Mouse (Mus musculus): ENCODE results near the gene Sel1l3. TPM values are rescaled to one million over a fixed set of nuclear protein-coding genes. Genes with fewer than 3 reads are reported as not detected.

Sel1l3 gene
- 0.05 and 0.15 TPM in 2 replicates for polyA plus RNA-seq (2015; fragmentation: Nextera tagmentation; extraction: Ambion mirVana)

DNA sequence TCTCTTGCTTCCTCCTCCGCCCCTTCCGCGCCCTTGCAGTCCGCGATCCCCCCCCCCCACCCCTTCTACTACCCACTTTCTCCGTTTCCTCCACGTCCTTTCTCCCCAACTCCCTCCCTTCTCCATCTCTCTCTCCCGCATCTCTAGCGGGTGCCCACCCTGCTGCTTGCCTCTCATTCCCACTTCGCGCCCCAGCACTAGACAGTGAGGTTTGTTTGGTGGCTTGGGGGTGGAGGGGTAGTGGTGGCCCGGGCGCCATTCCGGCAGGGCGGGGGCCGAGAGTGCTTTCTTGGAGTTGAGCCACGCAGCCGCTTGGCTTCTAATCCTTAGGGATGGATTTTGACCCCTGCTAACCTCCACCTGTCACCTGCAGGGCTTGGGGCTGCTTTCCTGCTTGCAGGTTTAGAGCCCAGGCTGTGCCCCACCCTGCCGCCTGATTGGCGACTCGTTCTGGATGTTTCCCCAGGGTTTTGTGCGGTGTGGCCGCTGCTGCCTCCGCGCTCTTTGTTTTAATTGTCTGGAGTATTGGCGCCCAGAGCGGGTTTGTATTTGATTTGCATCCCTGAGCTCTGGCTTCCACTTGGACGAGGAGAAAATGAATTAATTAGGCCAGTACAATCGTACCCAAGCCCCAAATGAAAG, at the start of gene Sel1l3:
Sel1l3 (minus strand) TSS at position 217 of the 642 bp plus-strand sequence.
- Histone ChIP-seq H3K4me3 (replicated peaks) (peak within 1 kb of the TSS; percentile 54), H3K9me3 (replicated peaks) (no peaks in the 10 kb centered on the region), H3K4me1 (replicated peaks) (peaks cover 9% of the 10 kb centered on the region), H3K4me2 (peak within 1 kb of the TSS; percentile 71), H3K36me3 (no peaks in the 10 kb centered on the region), H3K9ac (no peak within 1 kb of the TSS), H3K27ac (no peak within 1 kb of the TSS), H3K27me3 (peaks cover 69% of the 10 kb centered on the region)
- ATAC-seq (ENCODE audit: low read depth) (no peak), DNase-seq (no peak)
- WGBS (ENCODE audit: insufficient replicate concordance): 4% methylated on average over 25 of the region's 29 CpGs

DNA sequence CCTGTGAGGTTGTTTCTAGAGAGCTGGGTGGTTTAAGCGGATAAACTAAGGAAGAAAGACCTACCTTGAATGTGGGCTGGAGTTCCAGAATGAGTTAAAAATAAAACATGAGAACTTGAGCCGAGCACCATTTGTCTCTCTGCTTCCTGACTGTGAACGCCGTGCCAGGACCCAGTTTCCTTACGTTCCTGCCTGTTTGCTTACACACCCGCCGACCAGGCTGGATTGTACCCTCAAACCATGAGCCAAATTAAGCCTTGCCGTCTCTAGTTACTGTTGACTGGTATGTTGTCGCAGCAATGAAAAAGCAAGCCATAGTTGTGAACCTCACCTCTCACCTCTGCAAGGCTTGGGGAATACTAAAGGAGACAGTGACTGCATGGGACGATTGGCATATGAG, 48.3 kb upstream of the Sel1l3 start:
- H3K4me1 ChIP-seq (replicated peaks): peaks cover 14% of the 10 kb centered on the region
- H3K9ac ChIP-seq: no peak overlapping the region
- H3K27me3 ChIP-seq: peaks cover 30% of the 10 kb centered on the region
- H3K36me3 ChIP-seq: no peaks in the 10 kb centered on the region
- H3K4me3 ChIP-seq (replicated peaks): no peak overlapping the region
- 64% methylated on average over 10 of the region's 10 CpGs for WGBS (ENCODE audit: insufficient replicate concordance)
- DNase-seq: no peak
- no peaks in the 10 kb centered on the region for H3K9me3 ChIP-seq (replicated peaks)
- H3K4me2 ChIP-seq: no peak overlapping the region
- H3K27ac ChIP-seq: no peak overlapping the region
- ATAC-seq (ENCODE audit: low read depth): no peak

DNA sequence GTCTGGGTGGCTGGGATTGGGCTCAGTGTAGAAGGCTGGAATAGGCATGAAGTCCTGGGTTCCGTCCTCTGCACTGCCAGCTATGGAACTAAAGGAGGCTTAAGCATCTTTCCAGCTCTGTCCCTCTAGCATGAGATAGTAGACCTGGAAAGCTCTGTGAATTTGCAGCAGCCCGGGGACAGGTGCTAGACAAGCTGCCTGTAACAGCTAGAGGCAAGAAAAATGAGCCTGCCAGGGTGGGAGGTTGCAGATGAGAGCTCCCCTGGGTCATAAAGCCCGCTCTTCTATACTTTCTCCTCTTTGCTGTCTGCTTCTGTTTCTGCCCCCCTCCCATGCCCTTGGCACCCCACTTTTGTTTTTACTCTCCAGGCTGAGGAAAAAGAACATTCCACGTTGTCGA, 46.2 kb upstream of the Sel1l3 start:
- Histone ChIP-seq H3K36me3 (no peaks in the 10 kb centered on the region), H3K9me3 (replicated peaks) (no peaks in the 10 kb centered on the region), H3K4me1 (replicated peaks) (peaks cover 6% of the 10 kb centered on the region; the same call in 1 of the 2 replicates), H3K27ac (no peak overlapping the region), H3K4me3 (replicated peaks) (no peak overlapping the region), H3K4me2 (no peak overlapping the region), H3K27me3 (peaks cover 39% of the 10 kb centered on the region), H3K9ac (no peak overlapping the region)
- ATAC-seq (ENCODE audit: low read depth): no peak
- no peak for DNase-seq
- 59% methylated on average over 5 of the region's 5 CpGs for WGBS (ENCODE audit: insufficient replicate concordance)

DNA sequence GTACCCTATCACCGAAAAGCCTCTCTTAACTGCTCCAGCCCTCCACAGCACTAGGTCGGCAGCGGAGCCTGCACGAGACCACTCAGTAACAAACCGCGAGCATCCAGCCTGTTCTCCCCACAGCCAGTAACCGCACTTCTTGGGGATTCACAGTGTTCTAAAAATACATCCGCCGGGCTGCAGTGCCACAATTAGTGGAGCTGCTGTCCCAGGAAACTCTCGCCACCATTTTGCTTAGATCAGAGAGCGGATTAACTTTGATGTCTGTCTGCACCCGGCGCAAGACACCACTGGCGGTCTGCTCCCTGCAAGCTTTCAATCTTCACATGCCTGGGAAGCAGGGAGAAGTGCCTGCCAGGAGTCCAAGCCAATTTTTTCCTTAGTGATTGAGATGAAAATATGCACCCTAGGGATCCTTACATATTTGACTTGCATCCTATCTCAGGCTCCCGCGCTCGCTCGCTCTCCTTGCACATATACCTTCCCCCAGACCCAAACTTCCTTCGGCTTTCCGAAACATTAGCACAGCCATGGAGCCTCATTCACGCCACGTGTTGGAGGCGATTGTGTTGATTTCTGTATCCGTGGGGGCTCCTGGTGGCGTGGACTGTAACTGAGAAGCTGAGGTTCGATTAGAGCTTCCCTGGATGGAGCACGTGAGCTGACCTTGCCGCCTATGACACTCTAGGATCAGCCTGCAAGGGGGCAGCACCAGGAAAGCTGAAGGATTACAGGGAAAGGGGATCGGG, 44.5 kb upstream of the Sel1l3 start:
- no peak overlapping the region for H3K27ac ChIP-seq
- no peak for DNase-seq
- 2% methylated on average over 29 of the region's 29 CpGs for WGBS (ENCODE audit: insufficient replicate concordance)
- peaks cover 39% of the 10 kb centered on the region for H3K27me3 ChIP-seq
- H3K4me2 ChIP-seq: peak overlapping the region; percentile 61
- H3K9ac ChIP-seq: peak overlapping the region; percentile 36; the same call in 1 of the 2 replicates
- no peaks in the 10 kb centered on the region for H3K9me3 ChIP-seq (replicated peaks)
- no peaks in the 10 kb centered on the region for H3K36me3 ChIP-seq
- ATAC-seq (ENCODE audit: low read depth): no peak
- H3K4me1 ChIP-seq (replicated peaks): peaks cover 6% of the 10 kb centered on the region; the same call in 1 of the 2 replicates
- peak overlapping the region; percentile 37 for H3K4me3 ChIP-seq (replicated peaks)

DNA sequence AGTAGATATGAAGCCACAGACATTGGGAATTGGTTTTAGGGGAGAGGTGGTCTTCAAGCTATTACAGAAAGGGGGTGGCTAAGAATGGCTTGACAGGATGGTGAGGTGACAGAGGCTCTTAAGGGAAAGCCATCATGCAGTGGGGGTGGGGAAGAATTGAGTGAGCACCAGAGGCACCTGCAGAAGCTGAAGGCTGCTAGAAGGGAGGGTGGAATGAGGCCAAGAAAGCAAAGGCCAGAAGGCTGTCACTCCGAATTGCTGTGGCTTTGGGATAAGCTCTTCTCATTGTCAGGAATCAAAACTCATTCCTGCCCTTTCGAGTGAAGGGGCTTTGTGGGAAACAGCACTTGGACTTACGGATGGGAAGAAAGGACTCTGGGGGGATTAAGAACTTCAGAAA, 41.1 kb upstream of the Sel1l3 start:
- Histone ChIP-seq H3K9ac (no peak overlapping the region), H3K4me2 (no peak overlapping the region), H3K9me3 (replicated peaks) (no peaks in the 10 kb centered on the region), H3K36me3 (no peaks in the 10 kb centered on the region), H3K27ac (no peak overlapping the region), H3K4me3 (replicated peaks) (no peak overlapping the region), H3K4me1 (replicated peaks) (peaks cover 6% of the 10 kb centered on the region; the same call in 1 of the 2 replicates), H3K27me3 (peaks cover 37% of the 10 kb centered on the region)
- DNase-seq (no peak), ATAC-seq (ENCODE audit: low read depth) (no peak)
- WGBS (ENCODE audit: insufficient replicate concordance): 49% methylated on average over 3 of the region's 3 CpGs

DNA sequence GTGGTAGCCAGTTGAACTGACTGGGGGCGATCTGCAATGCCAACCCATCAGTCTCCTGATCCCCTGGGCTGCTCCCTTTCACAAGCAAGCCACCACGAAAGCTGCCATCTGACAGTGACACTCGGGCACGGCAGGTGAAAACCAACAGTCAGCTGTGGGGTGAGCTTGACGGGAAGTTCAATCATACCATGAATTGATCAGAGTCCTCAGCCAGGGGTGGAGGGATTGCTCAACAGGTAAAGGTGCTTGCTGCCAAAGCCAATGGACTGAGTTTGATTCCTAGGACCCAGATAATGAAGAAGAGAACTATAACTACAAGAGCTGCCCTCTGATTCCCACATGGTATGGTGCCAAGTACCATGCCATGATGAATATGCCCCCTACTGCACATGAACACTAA, 40.4 kb upstream of the Sel1l3 start:
- peaks cover 31% of the 10 kb centered on the region for H3K27me3 ChIP-seq
- H3K4me2 ChIP-seq: no peak overlapping the region
- DNase-seq: no peak
- no peaks in the 10 kb centered on the region for H3K36me3 ChIP-seq
- no peak overlapping the region for H3K27ac ChIP-seq
- no peak overlapping the region for H3K4me3 ChIP-seq (replicated peaks)
- H3K4me1 ChIP-seq (replicated peaks): peaks cover 6% of the 10 kb centered on the region; the same call in 1 of the 2 replicates
- H3K9me3 ChIP-seq (replicated peaks): no peaks in the 10 kb centered on the region
- ATAC-seq (ENCODE audit: low read depth): no peak
- WGBS (ENCODE audit: insufficient replicate concordance): 58% methylated on average over 5 of the region's 5 CpGs
- H3K9ac ChIP-seq: no peak overlapping the region

DNA sequence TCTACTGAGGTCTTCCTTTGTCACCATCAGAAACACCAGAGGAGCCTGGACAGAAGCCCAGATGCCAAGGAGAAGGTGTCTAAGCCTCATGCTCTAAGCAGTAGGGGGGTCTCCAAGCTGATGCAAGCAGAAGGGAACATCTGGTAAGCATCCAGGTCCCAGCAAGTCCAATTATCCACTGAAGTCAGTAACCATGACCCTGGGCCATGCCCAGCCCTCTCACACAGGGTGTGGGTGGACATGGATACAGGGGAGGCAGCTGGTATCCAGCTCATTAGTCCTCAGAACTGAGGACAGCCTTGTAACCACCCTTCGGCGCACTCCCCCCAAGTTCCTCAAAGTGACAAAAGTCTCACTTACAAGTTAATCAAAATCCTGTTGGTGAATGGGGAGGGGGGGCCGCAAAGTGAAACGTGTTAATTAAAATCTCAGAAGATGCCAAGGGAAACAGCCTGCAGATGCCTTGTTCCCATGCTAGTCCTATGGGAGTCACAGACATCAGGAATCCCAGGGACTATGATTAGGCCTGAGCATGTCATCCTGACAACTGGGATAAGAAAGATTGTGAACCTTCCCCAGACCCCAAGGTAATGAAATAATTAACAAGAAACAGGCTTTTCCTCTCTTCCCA, 35.8 kb upstream of the Sel1l3 start:
- ATAC-seq (ENCODE audit: low read depth) (no peak), DNase-seq (no peak)
- Histone ChIP-seq H3K4me1 (replicated peaks) (no peaks in the 10 kb centered on the region), H3K27ac (no peak overlapping the region), H3K9me3 (replicated peaks) (no peaks in the 10 kb centered on the region), H3K27me3 (0 out of 2 replicates have a peak, but pooled peaks cover 3% of the 10 kb centered on the region), H3K4me2 (no peak overlapping the region), H3K9ac (no peak overlapping the region), H3K36me3 (no peaks in the 10 kb centered on the region), H3K4me3 (replicated peaks) (no peak overlapping the region)
- WGBS (ENCODE audit: insufficient replicate concordance): 59% methylated on average over 4 of the region's 4 CpGs

DNA sequence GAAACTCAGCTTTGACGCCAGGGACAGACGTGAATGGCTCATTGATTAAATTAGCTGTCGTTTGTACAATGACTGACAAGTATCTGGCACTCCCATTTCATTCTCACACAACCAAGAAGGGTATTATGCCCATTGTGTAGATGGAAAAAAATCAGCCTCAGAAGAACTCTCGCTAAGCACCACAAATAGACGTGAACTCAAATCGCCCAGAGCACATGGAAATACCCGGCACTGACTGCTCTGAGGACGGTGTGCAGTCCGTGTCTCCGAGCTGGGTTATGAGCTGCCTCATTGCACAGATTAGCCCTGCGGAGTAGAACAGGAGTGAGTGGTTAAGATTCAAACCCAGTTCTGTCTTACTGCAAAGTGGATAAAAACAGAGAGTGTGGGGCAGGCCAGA, 34.8 kb upstream of the Sel1l3 start:
- H3K27ac ChIP-seq: no peak overlapping the region
- no peak for DNase-seq
- 0 out of 2 replicates have a peak, but pooled peaks cover 3% of the 10 kb centered on the region for H3K27me3 ChIP-seq
- no peak overlapping the region for H3K4me2 ChIP-seq
- no peak for ATAC-seq (ENCODE audit: low read depth)
- 74% methylated on average over 11 of the region's 11 CpGs for WGBS (ENCODE audit: insufficient replicate concordance)
- H3K9ac ChIP-seq: no peak overlapping the region
- no peaks in the 10 kb centered on the region for H3K4me1 ChIP-seq (replicated peaks)
- no peaks in the 10 kb centered on the region for H3K36me3 ChIP-seq
- no peaks in the 10 kb centered on the region for H3K9me3 ChIP-seq (replicated peaks)
- H3K4me3 ChIP-seq (replicated peaks): no peak overlapping the region

DNA sequence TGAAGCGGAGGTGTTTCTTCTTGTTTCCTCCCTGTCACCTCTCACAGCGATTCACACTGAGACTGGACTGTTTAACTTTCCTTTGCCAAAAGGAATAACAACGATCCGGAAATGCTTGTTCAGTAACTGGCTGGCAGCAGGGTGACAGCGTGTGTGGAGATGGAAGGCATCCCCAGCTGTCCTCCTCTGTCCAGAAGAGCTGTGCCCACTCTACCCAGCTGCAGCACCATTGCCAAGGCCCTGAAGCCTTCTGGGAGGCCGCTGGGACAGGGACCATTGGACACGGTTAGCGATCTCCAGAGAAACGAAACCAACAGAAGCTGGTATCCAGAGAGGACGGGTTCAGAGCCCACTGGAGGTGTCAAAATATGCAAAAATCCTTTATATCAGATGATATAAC, 30.2 kb upstream of the Sel1l3 start:
- 0 out of 2 replicates have a peak, but pooled peaks cover 3% of the 10 kb centered on the region for H3K27me3 ChIP-seq

DNA sequence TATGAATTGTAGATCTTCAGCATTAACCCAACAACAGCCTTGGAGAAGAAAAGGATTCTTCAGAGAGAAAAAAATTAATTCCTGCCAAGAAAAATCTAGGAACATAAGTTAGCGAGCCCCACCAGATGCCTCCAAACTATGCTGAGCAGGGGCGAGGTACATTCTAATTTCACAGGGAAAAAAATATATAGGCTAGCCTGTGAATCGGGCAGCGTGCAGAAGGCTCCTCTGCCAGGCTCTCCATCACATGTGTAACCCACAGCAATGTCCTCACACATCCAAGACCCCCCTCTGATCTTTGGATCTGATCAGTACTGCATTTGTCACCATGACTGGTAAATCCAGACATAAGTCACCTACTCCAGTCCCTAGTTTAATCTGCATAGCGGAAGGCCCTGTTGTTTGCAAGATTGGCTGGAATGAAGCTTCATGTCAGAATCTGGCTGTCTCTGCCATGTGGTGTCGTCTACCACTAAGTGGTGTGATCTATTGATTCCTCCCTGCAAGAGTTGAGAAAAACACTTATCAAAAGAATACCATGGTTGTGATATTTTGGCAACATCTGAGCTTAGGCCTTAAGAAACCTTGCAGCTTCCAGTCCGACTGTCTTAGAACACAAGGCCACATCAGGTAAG, 29.3 kb upstream of the Sel1l3 start:
- 72% methylated on average over 7 of the region's 7 CpGs for WGBS (ENCODE audit: insufficient replicate concordance)
- ATAC-seq (ENCODE audit: low read depth): no peak
- H3K9ac ChIP-seq: no peak overlapping the region
- no peak overlapping the region for H3K4me2 ChIP-seq
- H3K9me3 ChIP-seq (replicated peaks): no peaks in the 10 kb centered on the region
- no peak overlapping the region for H3K4me3 ChIP-seq (replicated peaks)
- H3K4me1 ChIP-seq (replicated peaks): no peaks in the 10 kb centered on the region
- H3K27me3 ChIP-seq: 0 out of 2 replicates have a peak, but pooled peaks cover 3% of the 10 kb centered on the region
- no peaks in the 10 kb centered on the region for H3K36me3 ChIP-seq
- no peak for DNase-seq
- no peak overlapping the region for H3K27ac ChIP-seq

More for the DNA sequence above, 30.2 kb upstream of the Sel1l3 start:
- Histone ChIP-seq H3K27ac (no peak overlapping the region), H3K4me1 (replicated peaks) (no peaks in the 10 kb centered on the region), H3K36me3 (no peaks in the 10 kb centered on the region), H3K4me2 (no peak overlapping the region), H3K9ac (no peak overlapping the region), H3K4me3 (replicated peaks) (no peak overlapping the region), H3K9me3 (replicated peaks) (no peaks in the 10 kb centered on the region)
- 68% methylated on average over 10 of the region's 10 CpGs for WGBS (ENCODE audit: insufficient replicate concordance)
- no peak for DNase-seq
- ATAC-seq (ENCODE audit: low read depth): no peak

DNA sequence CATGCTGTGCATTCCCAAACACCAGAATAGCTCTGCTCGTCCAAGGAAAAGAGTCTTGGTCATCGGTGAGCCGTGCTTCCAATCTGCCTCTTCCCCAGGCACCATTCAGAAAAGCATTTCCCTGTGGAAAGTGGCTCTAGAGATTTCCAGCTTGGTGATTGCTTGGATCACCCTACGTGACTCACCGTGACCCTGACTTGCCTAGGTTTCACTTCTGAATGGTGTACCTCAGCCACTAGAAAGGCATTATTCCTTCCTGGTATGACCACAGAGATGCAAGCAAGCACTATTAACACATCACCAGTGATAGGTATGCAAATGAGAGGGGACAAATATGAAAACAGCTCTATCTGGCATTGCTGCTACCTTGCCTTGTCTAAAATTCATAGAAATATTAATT, 28.2 kb upstream of the Sel1l3 start:
- H3K4me3 ChIP-seq (replicated peaks): no peak overlapping the region
- no peaks in the 10 kb centered on the region for H3K27me3 ChIP-seq
- no peaks in the 10 kb centered on the region for H3K9me3 ChIP-seq (replicated peaks)
- DNase-seq: no peak
- no peak overlapping the region for H3K27ac ChIP-seq
- no peak overlapping the region for H3K9ac ChIP-seq
- no peaks in the 10 kb centered on the region for H3K36me3 ChIP-seq
- H3K4me2 ChIP-seq: no peak overlapping the region
- 64% methylated on average over 5 of the region's 5 CpGs for WGBS (ENCODE audit: insufficient replicate concordance)
- no peaks in the 10 kb centered on the region for H3K4me1 ChIP-seq (replicated peaks)
- ATAC-seq (ENCODE audit: low read depth): no peak

Data from liver, embryonic 13.5 days (tissue).